Comparison of ENCODE assay signal across 17 mouse cellular contexts in the genomic region with DNA sequence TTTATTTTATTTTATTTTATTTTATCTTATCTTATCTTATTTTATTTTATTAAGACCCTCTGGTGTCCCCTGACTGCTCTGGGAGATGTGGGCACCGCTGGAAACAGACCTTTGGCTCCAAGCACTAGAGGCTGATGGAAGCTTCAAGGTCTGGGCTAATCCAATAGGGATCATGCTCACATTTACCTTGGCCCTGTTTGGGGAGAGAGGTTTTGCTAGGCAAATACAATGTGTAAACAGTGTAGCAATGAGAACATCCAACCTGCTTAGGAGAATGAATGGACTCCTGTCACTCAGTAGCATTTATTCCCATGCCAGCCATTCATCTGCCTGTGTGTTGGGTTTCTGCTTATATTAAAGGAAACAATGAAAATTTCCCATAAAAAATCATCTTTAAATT.
"Had no signal": no experiment of that assay in that cellular context is flagged by ENCODE, and none has a peak within 500 bp of the region (broad histone marks: within the 10 kb centered on the region; RNA-seq: fewer than 3 reads in every experiment).

No protein-coding gene starts in this region.

- H3K4me3 ChIP-seq: intestine, embryonic 15.5 days; kidney, embryonic 15.5 days; left cerebral cortex, adult 2 months; midbrain, embryonic 15.5 days; neural tube, embryonic 12.5 days; neural tube, embryonic 15.5 days had no signal

- H3K4me2 ChIP-seq: intestine, embryonic 15.5 days; kidney, embryonic 15.5 days; midbrain, embryonic 11.5 days; midbrain, embryonic 15.5 days; neural tube, embryonic 12.5 days; neural tube, embryonic 15.5 days had no signal

- H3K36me3 ChIP-seq: intestine, embryonic 15.5 days; kidney, embryonic 15.5 days; midbrain, embryonic 15.5 days; neural tube, embryonic 12.5 days; neural tube, embryonic 15.5 days had no signal

- H3K9ac ChIP-seq: intestine, embryonic 15.5 days; kidney, embryonic 15.5 days; midbrain, embryonic 15.5 days; neural tube, embryonic 12.5 days; neural tube, embryonic 15.5 days had no signal

- DNase-seq: kidney, adult 11 months; kidney, adult 8-10 months; kidney, postnatal 10 days; kidney, postnatal 36 days; layer of hippocampus, postnatal 36 days; lung, adult 2 months; lung, postnatal 14 days; lung, postnatal 4 days; thymus, adult 18-20 months; thymus, postnatal 36 days had no signal

- ATAC-seq: intestine, embryonic 15.5 days; midbrain, embryonic 15.5 days had no signal

- H3K4me1 ChIP-seq: intestine, embryonic 15.5 days; kidney, embryonic 15.5 days; midbrain, embryonic 15.5 days; neural tube, embryonic 12.5 days had no signal

- H3K27me3 ChIP-seq: intestine, embryonic 15.5 days; midbrain, embryonic 15.5 days; neural tube, embryonic 12.5 days; neural tube, embryonic 15.5 days had no signal

- H3K27ac ChIP-seq: intestine, embryonic 15.5 days; kidney, embryonic 15.5 days; left cerebral cortex, adult 2 months; midbrain, embryonic 15.5 days; neural tube, embryonic 12.5 days; neural tube, embryonic 15.5 days had no signal

- H3K9me3 ChIP-seq: intestine, embryonic 15.5 days; kidney, embryonic 15.5 days; midbrain, embryonic 15.5 days; neural tube, embryonic 15.5 days had no signal
